Mouse (Mus musculus) layer of hippocampus, adult 11-12 months (tissue): ENCODE measurements around the gene Olfr1352.
"Not testable (repeated sequence)": the region's sequence is repeated elsewhere in the genome, so short reads cannot be mapped to it uniquely, and the experiment has no call there.

Source experiments
- DNase-seq: peaks from one replicate; pipeline ENCODE4 v3.0.0; 2022; ENCODE audit warnings: low spot score

The Olfr1352 gene

GRCm38 (mm10) chr10:78980750-78981149 is at the start of gene Olfr1352:
Gene Olfr1352 (plus strand): TSS chr10:78981050.
- DNase-seq: no peak

DNA sequence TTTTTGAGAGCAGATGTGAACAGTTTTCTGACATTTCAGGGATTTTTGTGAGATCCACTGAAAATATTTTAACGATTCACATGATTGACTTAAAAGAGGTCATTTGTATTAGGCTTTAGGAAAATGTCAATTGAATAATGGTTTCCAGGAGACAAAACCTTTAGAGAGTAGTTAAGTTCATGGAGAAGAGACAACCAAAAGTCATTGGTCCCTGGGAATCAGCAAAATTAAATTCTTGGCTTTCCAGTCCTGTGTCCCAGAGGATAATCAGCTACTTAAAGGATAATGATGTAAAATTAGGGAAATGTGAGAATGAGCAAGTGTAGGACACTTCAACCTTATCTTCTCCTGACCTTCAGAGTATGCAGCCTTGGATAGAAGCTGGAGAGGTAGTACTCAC is 30.5 kb upstream of the Olfr1352 start, which contains the start of gene Olfr8:
TSS of gene Olfr8 (plus strand) at position 301 of the 400 bp plus-strand sequence.
- not testable (repeated sequence) for DNase-seq

GRCm38 (mm10) chr10:78963009-78963408 is 17.8 kb upstream of the Olfr1352 start, which contains the start of gene Olfr1353:
Gene Olfr1353 (plus strand): TSS chr10:78963309.
- DNase-seq: not testable (repeated sequence)

- DNase-seq: no peak
Observed at GRCm38 (mm10) chr10:79012172-79012571, 31.3 kb downstream of the Olfr1352 start, which contains the start of gene Olfr1351. Gene Olfr1351 (plus strand): TSS chr10:79012472.

GRCm38 (mm10) chr10:79028441-79028840 is 47.6 kb downstream of the Olfr1352 start, which contains the start of gene Olfr57:
Gene Olfr57 (plus strand): TSS chr10:79028741.
- DNase-seq: no peak
